Mouse (Mus musculus) intestine, embryonic 14.5 days (tissue): ENCODE results near the gene Rnf32. TPM values are rescaled to one million over a fixed set of nuclear protein-coding genes. Genes with fewer than 3 reads are reported as not detected.

Experiments
- ATAC-seq: fragments of 200-750 bp; cut with Nextera tagmentation; replicated peaks from 2 replicates; pipeline ENCODE4 v1.8.0; 2017; ENCODE audit warnings: low read depth, moderate number of reproducible peaks, moderate TSS enrichment, moderate library complexity; ENCODE audit not compliant: low FRiP score, low TSS enrichment
- DNase-seq: peaks from one replicate; pipeline ENCODE4 v3.0.0-alpha.2; 2018; ENCODE audit warnings: low spot score
- H3K27ac ChIP-seq: fragments of 300-500 bp; sonication (generic); 2 replicates; pipeline ENCODE4 v1.5.1; 2014; ENCODE audit warnings: low read depth, mild to moderate bottlenecking, control low read depth
- H3K27me3 ChIP-seq: fragments of 300-500 bp; sonication (generic); replicated peaks from 2 replicates; pipeline ENCODE4 v1.6.1; 2014; ENCODE audit warnings: low read length, control low read depth; ENCODE audit not compliant: control insufficient read depth, insufficient read depth
- H3K36me3 ChIP-seq: fragments of 300-500 bp; sonication (generic); 2 replicates; pipeline ENCODE4 v1.6.1; 2014; ENCODE audit warnings: low read length, control low read depth; ENCODE audit not compliant: control insufficient read depth, insufficient read depth
- H3K4me1 ChIP-seq: fragments of 300-500 bp; sonication (generic); replicated peaks from 2 replicates; pipeline ENCODE4 v1.6.1; 2014; ENCODE audit warnings: low read length, control low read depth, mixed read lengths; ENCODE audit not compliant: control insufficient read depth, insufficient read depth
- H3K4me2 ChIP-seq: fragments of 300-500 bp; sonication (generic); 2 replicates; pipeline ENCODE4 v1.6.1; 2014; ENCODE audit warnings: low read length
- H3K4me3 ChIP-seq: fragments of 300-500 bp; sonication (generic); 2 replicates; pipeline ENCODE4 v1.5.1; 2014; ENCODE audit warnings: low read depth, low read length, control low read depth, mixed read lengths
- H3K9ac ChIP-seq: fragments of 300-500 bp; sonication (generic); 2 replicates; pipeline ENCODE4 v1.6.1; 2014; ENCODE audit warnings: mild to moderate bottlenecking, low read length
- H3K9me3 ChIP-seq: fragments of 300-500 bp; sonication (generic); 2 replicates; pipeline ENCODE4 v1.6.1; 2016; ENCODE audit warnings: low read length, control low read depth; ENCODE audit not compliant: control insufficient read depth
- WGBS: fragments of 180-500 bp; shearing (Covaris S2); extraction: QIAGEN DNeasy Blood & Tissue Kit; methylation state at CpG from one replicate; pipeline ENCODE4 v1.1.7; 2014; 5-methylcytosine and 5-hydroxymethylcytosine counted together
- polyA plus RNA-seq: library from polyadenylated mRNA; unstranded; fragments of >200 nt; fragmentation: Nextera tagmentation; extraction: Ambion mirVana; gene quantifications from 2 replicates; pipeline ENCODE4 v1.2.1, GENCODE M21; 2014

Gene Rnf32
- 10.5 and 11.1 TPM in 2 replicates for polyA plus RNA-seq

GRCm38 (mm10) chr5:29195570-29196263 lies at the start of gene Rnf32:
Gene Rnf32, plus strand, starts transcription at chr5:29195992.
- H3K4me3 ChIP-seq, result peak within 1 kb of the TSS; percentile 48
- DNase-seq (peak; percentile 93), ATAC-seq (peak; percentile 95)
- no peaks in the 10 kb centered on the region for H3K4me1 ChIP-seq
- H3K27me3 ChIP-seq, result no peaks in the 10 kb centered on the region
- H3K4me2 ChIP-seq, result peak within 1 kb of the TSS; percentile 58
- H3K27ac ChIP-seq, result peak within 1 kb of the TSS; percentile 66
- under 1% methylated on average over 69 of the region's 70 CpGs for WGBS
- peak within 1 kb of the TSS; percentile 63 for H3K9ac ChIP-seq
- no peaks in the 10 kb centered on the region for H3K9me3 ChIP-seq
- H3K36me3 ChIP-seq, result no peaks in the 10 kb centered on the region

- Histone ChIP-seq H3K27me3 (no peaks in the 10 kb centered on the region), H3K9ac (no peak overlapping the region), H3K4me2 (no peak overlapping the region), H3K27ac (no peak overlapping the region), H3K9me3 (no peaks in the 10 kb centered on the region), H3K4me3 (no peak overlapping the region), H3K36me3 (no peaks in the 10 kb centered on the region), H3K4me1 (0 out of 2 replicates have a peak, but pooled peaks cover 3% of the 10 kb centered on the region)
- ATAC-seq (no peak), DNase-seq (no peak)
- WGBS, result 47% methylated on average over 4 of the region's 4 CpGs
Observed at GRCm38 (mm10) chr5:29150146-29150545, 45.6 kb upstream of the Rnf32 start.

GRCm38 (mm10) chr5:29159849-29160248 lies 35.9 kb upstream of the Rnf32 start:
- 46% methylated on average over 1 of the region's 1 CpGs for WGBS
- Histone ChIP-seq H3K4me3 (no peak overlapping the region), H3K36me3 (no peaks in the 10 kb centered on the region), H3K4me2 (no peak overlapping the region), H3K9ac (no peak overlapping the region), H3K4me1 (no peaks in the 10 kb centered on the region), H3K27ac (no peak overlapping the region), H3K9me3 (no peaks in the 10 kb centered on the region), H3K27me3 (no peaks in the 10 kb centered on the region)
- DNase-seq (no peak), ATAC-seq (no peak)

GRCm38 (mm10) chr5:29166947-29167346 lies 28.8 kb upstream of the Rnf32 start:
- ATAC-seq (no peak), DNase-seq (no peak)
- no peak overlapping the region for H3K27ac ChIP-seq
- no peak overlapping the region for H3K4me2 ChIP-seq
- H3K9ac ChIP-seq, result no peak overlapping the region
- no peaks in the 10 kb centered on the region for H3K9me3 ChIP-seq
- WGBS, result 92% methylated on average over 2 of the region's 2 CpGs
- H3K4me3 ChIP-seq, result no peak overlapping the region
- no peaks in the 10 kb centered on the region for H3K36me3 ChIP-seq
- H3K27me3 ChIP-seq, result no peaks in the 10 kb centered on the region
- H3K4me1 ChIP-seq, result no peaks in the 10 kb centered on the region

- no peaks in the 10 kb centered on the region for H3K9me3 ChIP-seq
- no peak overlapping the region for H3K4me3 ChIP-seq
- no peak for DNase-seq
- H3K4me1 ChIP-seq, result no peaks in the 10 kb centered on the region
- no peaks in the 10 kb centered on the region for H3K36me3 ChIP-seq
- no peak for ATAC-seq
- no peaks in the 10 kb centered on the region for H3K27me3 ChIP-seq
- 86% methylated on average over 6 of the region's 6 CpGs for WGBS
- H3K27ac ChIP-seq, result no peak overlapping the region
- H3K4me2 ChIP-seq, result no peak overlapping the region
- H3K9ac ChIP-seq, result no peak overlapping the region
Observed at GRCm38 (mm10) chr5:29170193-29170592, 25.6 kb upstream of the Rnf32 start.

GRCm38 (mm10) chr5:29171165-29171564 lies 24.6 kb upstream of the Rnf32 start:
- Histone ChIP-seq H3K27me3 (no peaks in the 10 kb centered on the region), H3K27ac (no peak overlapping the region), H3K4me2 (no peak overlapping the region), H3K36me3 (no peaks in the 10 kb centered on the region), H3K4me3 (no peak overlapping the region), H3K9me3 (no peaks in the 10 kb centered on the region), H3K4me1 (no peaks in the 10 kb centered on the region), H3K9ac (no peak overlapping the region)
- no peak for ATAC-seq
- DNase-seq, result no peak

GRCm38 (mm10) chr5:29186798-29187197 lies 9.0 kb upstream of the Rnf32 start:
- Histone ChIP-seq H3K4me2 (no peak overlapping the region), H3K27ac (no peak overlapping the region), H3K9ac (no peak overlapping the region), H3K4me1 (no peaks in the 10 kb centered on the region; the same call in 1 of the 2 replicates), H3K4me3 (no peak overlapping the region), H3K36me3 (no peaks in the 10 kb centered on the region), H3K27me3 (no peaks in the 10 kb centered on the region), H3K9me3 (no peaks in the 10 kb centered on the region)
- whole genome bisulfite sequencing, result 46% methylated on average over 5 of the region's 5 CpGs
- DNase-seq (no peak), ATAC-seq (no peak)

GRCm38 (mm10) chr5:29195231-29195569 lies 592 bp upstream of the Rnf32 start:
- no peaks in the 10 kb centered on the region for H3K36me3 ChIP-seq
- peak overlapping the region; percentile 66 for H3K27ac ChIP-seq
- DNase-seq, result no peak
- WGBS, result 4% methylated on average over 9 of the region's 9 CpGs
- no peaks in the 10 kb centered on the region for H3K27me3 ChIP-seq
- H3K4me2 ChIP-seq, result peak overlapping the region; percentile 58
- no peaks in the 10 kb centered on the region for H3K4me1 ChIP-seq
- H3K4me3 ChIP-seq, result peak overlapping the region; percentile 48
- ATAC-seq, result peak; percentile 12
- no peaks in the 10 kb centered on the region for H3K9me3 ChIP-seq
- H3K9ac ChIP-seq, result peak overlapping the region; percentile 63

- DNase-seq (no peak), ATAC-seq (peak; percentile 33)
- H3K4me3 ChIP-seq, result peak overlapping the region; percentile 48
- H3K4me2 ChIP-seq, result peak overlapping the region; percentile 58
- H3K4me1 ChIP-seq, result no peaks in the 10 kb centered on the region
- no peak overlapping the region for H3K27ac ChIP-seq
- H3K27me3 ChIP-seq, result no peaks in the 10 kb centered on the region
- peak overlapping the region; percentile 45 for H3K9ac ChIP-seq
- H3K36me3 ChIP-seq, result no peaks in the 10 kb centered on the region
- H3K9me3 ChIP-seq, result no peaks in the 10 kb centered on the region
- WGBS, result 9% methylated on average over 12 of the region's 12 CpGs
Observed at GRCm38 (mm10) chr5:29196264-29196658, 469 bp downstream of the Rnf32 start.
